Mouse (Mus musculus) spleen, embryonic (tissue): ENCODE data around the gene Hspb2.

Experiments used
- CTCF ChIA-PET: fragments of 350-600 bp; sonication (Branson Sonifier 250); formaldehyde crosslinking; loops from one replicate; lab custom pipeline; 2022; lab: Charles Lee

Gene Hspb2

GRCm38 (mm10) chr9:50752054-50752602, at the start of gene Hspb2:
Hspb2 (minus strand) TSS chr9:50752354.
- CTCF ChIA-PET, result no interaction called here

GRCm38 (mm10) chr9:50800985-50801384, 48.8 kb upstream of the Hspb2 start:
- CTCF ChIA-PET, result interaction anchor here (0.6 to 0.7 kb wide), 3 partner anchors 11 to 979 kb away, joined by 3 to 10 read pairs (median 10); no protein-coding TSS in a partner anchor

GRCm38 (mm10) chr9:50798368-50798767, 46.2 kb upstream of the Hspb2 start:
- CTCF ChIA-PET, result no interaction called here

GRCm38 (mm10) chr9:50797641-50798040, 45.5 kb upstream of the Hspb2 start:
- CTCF ChIA-PET, result no interaction called here

- CTCF ChIA-PET, result no interaction called here
These were observed 44.6 kb upstream of the Hspb2 start for GRCm38 (mm10) chr9:50796776-50797175.

GRCm38 (mm10) chr9:50795266-50795665, 43.1 kb upstream of the Hspb2 start:
- CTCF ChIA-PET, result no interaction called here

- CTCF ChIA-PET, result interaction anchor here (0.9 kb wide), 1 partner anchor 35 kb away, joined by 4 read pairs; no protein-coding TSS in a partner anchor
These were observed 30.0 kb upstream of the Hspb2 start for GRCm38 (mm10) chr9:50782155-50782554.

- CTCF ChIA-PET, result no interaction called here
These were observed 24.1 kb upstream of the Hspb2 start for GRCm38 (mm10) chr9:50776162-50776760.

GRCm38 (mm10) chr9:50775662-50776126, 23.5 kb upstream of the Hspb2 start:
- CTCF ChIA-PET, result no interaction called here

GRCm38 (mm10) chr9:50774991-50775612, 22.9 kb upstream of the Hspb2 start, which contains the start of the genes Alg9 and 1110032A03Rik:
Alg9 (plus strand) TSS chr9:50775019.
1110032A03Rik (minus strand) TSS chr9:50775520.
- CTCF ChIA-PET, result interaction anchor here (0.6 kb wide), 6 partner anchors 11 to 328 kb away, joined by 3 to 7 read pairs (median 4); no protein-coding TSS in a partner anchor

- CTCF ChIA-PET, result interaction anchor here (0.5 to 1.3 kb wide), 4 partner anchors 10 to 1527 kb away, joined by 3 to 11 read pairs (median 4); no protein-coding TSS in a partner anchor
These were observed 21.9 kb upstream of the Hspb2 start for GRCm38 (mm10) chr9:50774026-50774462.

- CTCF ChIA-PET, result no interaction called here
These were observed 17.9 kb upstream of the Hspb2 start for GRCm38 (mm10) chr9:50770011-50770410.

GRCm38 (mm10) chr9:50768107-50769002, 16.2 kb upstream of the Hspb2 start, which contains the start of gene Fdxacb1:
Fdxacb1 (plus strand) TSS chr9:50768236.
- CTCF ChIA-PET, result no interaction called here

GRCm38 (mm10) chr9:50767531-50768106, 15.5 kb upstream of the Hspb2 start:
- CTCF ChIA-PET, result interaction anchor here (0.5 to 0.7 kb wide), 2 partner anchors 47 to 82 kb away, joined by 3 to 6 read pairs; no protein-coding TSS in a partner anchor

- CTCF ChIA-PET, result interaction anchor here (0.6 kb wide), 1 partner anchor 43 kb away, joined by 3 read pairs; no protein-coding TSS in a partner anchor
These were observed 11.2 kb upstream of the Hspb2 start for GRCm38 (mm10) chr9:50763331-50763730.

GRCm38 (mm10) chr9:50761520-50762243, 9.5 kb upstream of the Hspb2 start:
- CTCF ChIA-PET, result no interaction called here

GRCm38 (mm10) chr9:50756711-50757110, 4.6 kb upstream of the Hspb2 start:
- CTCF ChIA-PET, result no interaction called here

GRCm38 (mm10) chr9:50753947-50754346, 1.8 kb upstream of the Hspb2 start:
- CTCF ChIA-PET, result no interaction called here

GRCm38 (mm10) chr9:50752784-50753615, 846 bp upstream of the Hspb2 start:
- CTCF ChIA-PET, result no interaction called here
